Mouse (Mus musculus): ENCODE measurements around the gene Tmem231. TPM values are rescaled to one million over a fixed set of nuclear protein-coding genes. Genes with fewer than 3 reads are reported as not detected.

The Tmem231 gene
- 18.0 and 24.2 TPM in 2 replicates for polyA plus RNA-seq (2016; fragmentation: Nextera tagmentation; extraction: Ambion mirVana)

DNA sequence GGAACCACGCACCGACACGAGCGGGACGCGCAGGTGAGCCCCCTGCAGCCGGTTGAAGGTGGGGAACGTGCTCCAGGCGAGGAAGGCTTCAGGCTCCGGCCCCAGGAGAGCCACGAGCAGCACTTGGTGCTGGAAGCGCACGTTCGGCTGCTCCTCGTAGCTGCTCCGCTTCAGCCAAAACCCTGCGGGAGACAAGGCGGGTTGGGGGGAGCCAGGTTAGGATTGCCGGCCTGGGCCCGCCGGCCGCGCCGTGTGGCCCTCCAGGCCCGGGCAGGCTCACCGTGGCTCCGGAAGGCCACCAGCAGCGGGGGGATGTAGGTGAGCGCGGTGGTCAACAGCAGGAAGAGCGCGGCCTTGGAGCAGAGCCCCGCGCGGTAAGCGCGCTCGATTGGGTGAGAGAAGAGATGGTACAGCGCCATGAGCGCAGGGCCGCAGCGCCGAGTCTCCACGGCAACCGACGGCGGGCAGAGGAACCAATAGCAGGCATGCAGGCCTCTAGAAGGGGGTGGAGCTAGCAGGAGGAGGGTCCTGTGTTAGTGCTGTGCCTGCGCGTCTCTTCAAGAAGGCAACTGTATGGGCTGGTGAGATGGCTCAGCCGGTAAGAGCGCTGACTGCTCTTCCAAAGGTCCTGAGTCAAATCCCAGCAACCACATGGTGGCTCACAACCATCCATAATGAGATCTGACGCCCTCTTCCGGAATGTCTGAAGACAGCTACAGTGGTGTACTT is at the start of gene Tmem231:
Gene Tmem231 (minus strand): TSS at position 534 of the 729 bp plus-strand sequence.
- DNase-seq (ENCODE audit: low spot score): peak; percentile 93
- peak within 1 kb of the TSS; percentile 93 for H3K27ac ChIP-seq
- no peaks in the 10 kb centered on the region for H3K27me3 ChIP-seq (ENCODE audit: low read depth, poor library complexity, severe bottlenecking)
- H3K4me1 ChIP-seq: peaks cover 17% of the 10 kb centered on the region
- no peaks in the 10 kb centered on the region for H3K36me3 ChIP-seq
- no peaks in the 10 kb centered on the region for H3K9me3 ChIP-seq (replicated peaks)
- WGBS: under 1% methylated on average over 53 of the region's 53 CpGs
- peak within 1 kb of the TSS; percentile 88 for H3K4me3 ChIP-seq

DNA sequence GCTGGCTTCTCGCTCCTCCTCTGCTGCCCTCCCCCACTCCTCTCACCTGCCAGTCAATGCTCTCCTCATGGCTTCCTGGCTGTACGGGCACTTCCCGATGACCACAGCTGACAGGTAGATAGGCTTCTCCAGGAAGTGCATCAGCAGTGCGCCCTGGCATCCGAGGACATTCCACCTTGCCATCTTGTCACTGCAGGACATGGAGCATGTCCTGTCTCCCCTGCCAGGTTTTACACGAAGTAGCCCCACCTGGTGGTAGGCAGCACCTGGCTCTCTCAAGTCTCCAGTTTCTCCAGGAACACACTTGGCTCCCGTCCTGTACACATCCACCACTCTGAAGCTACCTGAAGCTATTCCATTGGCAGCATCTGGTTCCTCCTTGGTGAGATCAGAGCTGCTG is 48.4 kb upstream of the Tmem231 start:
- Histone ChIP-seq H3K27ac (no peak overlapping the region), H3K27me3 (ENCODE audit: low read depth, poor library complexity, severe bottlenecking) (no peaks in the 10 kb centered on the region), H3K4me1 (no peaks in the 10 kb centered on the region), H3K36me3 (peaks cover 82% of the 10 kb centered on the region), H3K4me3 (no peak overlapping the region), H3K9me3 (replicated peaks) (no peaks in the 10 kb centered on the region)
- DNase-seq (ENCODE audit: low spot score): no peak
- WGBS: 82% methylated on average over 7 of the region's 7 CpGs

DNA sequence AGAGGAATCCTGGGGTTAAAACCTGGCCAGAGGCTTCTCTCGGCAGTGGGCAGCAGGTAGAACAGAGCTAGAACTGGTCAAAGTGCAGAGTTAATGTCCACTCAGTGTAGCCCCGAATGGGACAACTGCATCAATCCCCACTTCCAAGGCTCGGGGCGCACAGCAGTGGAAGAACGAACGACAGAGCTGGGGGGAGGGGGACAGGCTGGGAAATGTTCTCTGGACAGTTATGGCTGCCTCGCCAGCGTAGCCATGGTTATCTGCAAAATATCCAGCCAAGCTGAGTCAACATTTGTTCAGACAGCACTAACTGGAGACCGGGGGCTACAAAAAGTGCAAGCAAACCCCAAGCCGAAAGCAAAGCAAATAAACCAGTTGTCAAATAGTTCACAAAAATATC is 44.5 kb upstream of the Tmem231 start:
- peaks cover 86% of the 10 kb centered on the region for H3K36me3 ChIP-seq
- no peak for DNase-seq (ENCODE audit: low spot score)
- H3K9me3 ChIP-seq (replicated peaks): no peaks in the 10 kb centered on the region
- H3K27me3 ChIP-seq (ENCODE audit: low read depth, poor library complexity, severe bottlenecking): no peaks in the 10 kb centered on the region
- H3K4me1 ChIP-seq: no peaks in the 10 kb centered on the region
- WGBS: 91% methylated on average over 10 of the region's 10 CpGs
- no peak overlapping the region for H3K27ac ChIP-seq
- H3K4me3 ChIP-seq: no peak overlapping the region

DNA sequence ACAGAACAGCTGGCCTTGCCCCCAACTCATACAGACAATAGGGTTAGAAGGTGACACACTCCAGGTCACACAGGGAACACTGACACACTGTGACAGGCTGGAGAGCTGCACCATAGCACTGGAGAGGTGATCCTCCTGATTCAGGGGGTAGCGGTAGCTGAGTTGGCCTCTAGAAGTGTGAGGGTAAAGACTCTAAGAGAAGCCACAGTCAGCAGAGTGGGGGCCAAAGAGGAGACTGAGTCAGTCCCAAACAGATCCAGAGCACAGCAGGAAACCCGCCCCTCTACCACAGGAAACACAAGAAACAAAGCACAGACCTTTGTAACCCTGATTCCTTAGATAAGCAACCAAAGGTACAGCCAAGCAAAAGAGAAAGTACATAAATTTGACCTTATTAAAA is 42.6 kb upstream of the Tmem231 start:
- H3K27me3 ChIP-seq (ENCODE audit: low read depth, poor library complexity, severe bottlenecking): no peaks in the 10 kb centered on the region
- WGBS: 90% methylated on average over 2 of the region's 2 CpGs

DNA sequence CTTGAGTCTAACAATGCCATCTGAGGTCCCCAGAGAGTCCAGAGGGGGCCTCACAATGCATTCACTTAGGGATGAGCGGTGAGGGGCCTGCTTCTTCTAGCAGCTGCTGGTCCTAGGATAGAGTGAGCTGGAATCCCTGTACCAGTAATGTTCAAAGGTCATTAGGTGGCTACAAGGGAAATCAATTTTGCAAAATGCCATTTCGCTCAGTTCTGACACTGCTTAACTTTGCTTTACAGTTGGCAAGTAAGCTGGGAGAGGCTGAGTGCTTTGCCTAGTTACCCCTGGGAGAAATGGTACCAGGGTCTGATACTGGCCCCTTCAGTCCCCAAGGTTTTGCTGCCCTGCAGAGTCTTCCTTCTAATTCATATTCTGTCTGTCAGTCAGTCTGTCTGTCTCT is 42.0 kb upstream of the Tmem231 start:
- 92% methylated on average over 2 of the region's 2 CpGs for WGBS
- Histone ChIP-seq H3K27me3 (ENCODE audit: low read depth, poor library complexity, severe bottlenecking) (no peaks in the 10 kb centered on the region), H3K4me1 (no peaks in the 10 kb centered on the region), H3K4me3 (no peak overlapping the region), H3K9me3 (replicated peaks) (no peaks in the 10 kb centered on the region), H3K27ac (no peak overlapping the region), H3K36me3 (peaks cover 90% of the 10 kb centered on the region)
- DNase-seq (ENCODE audit: low spot score): no peak

More for the DNA sequence above, 42.6 kb upstream of the Tmem231 start:
- H3K27ac ChIP-seq: no peak overlapping the region
- H3K4me3 ChIP-seq: no peak overlapping the region
- H3K4me1 ChIP-seq: no peaks in the 10 kb centered on the region
- no peaks in the 10 kb centered on the region for H3K9me3 ChIP-seq (replicated peaks)
- H3K36me3 ChIP-seq: peaks cover 89% of the 10 kb centered on the region
- DNase-seq (ENCODE audit: low spot score): no peak

DNA sequence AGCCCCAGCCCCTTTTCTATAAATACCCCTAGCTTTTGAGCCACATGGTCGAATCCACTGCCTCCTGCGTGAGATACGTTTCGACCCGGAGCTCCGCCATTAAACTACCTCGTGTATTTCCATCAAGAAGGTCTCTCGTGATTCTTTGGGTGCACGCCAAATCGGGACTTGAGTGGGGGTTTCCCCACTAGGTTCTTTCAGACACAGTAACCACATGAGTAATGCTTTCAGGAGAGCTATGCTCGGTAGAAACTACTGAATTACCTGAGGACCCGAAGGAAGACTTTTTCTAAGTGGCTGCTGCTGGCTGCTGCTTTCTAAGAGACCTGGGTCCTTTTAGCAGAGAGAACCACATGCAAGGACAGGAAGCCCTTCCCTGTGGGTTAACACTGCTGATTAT is 40.5 kb upstream of the Tmem231 start:
- Histone ChIP-seq H3K4me1 (no peaks in the 10 kb centered on the region), H3K4me3 (no peak overlapping the region), H3K36me3 (peaks cover 85% of the 10 kb centered on the region), H3K27ac (no peak overlapping the region), H3K27me3 (ENCODE audit: low read depth, poor library complexity, severe bottlenecking) (no peaks in the 10 kb centered on the region), H3K9me3 (replicated peaks) (no peaks in the 10 kb centered on the region)
- WGBS: 98% methylated on average over 12 of the region's 12 CpGs
- no peak for DNase-seq (ENCODE audit: low spot score)

DNA sequence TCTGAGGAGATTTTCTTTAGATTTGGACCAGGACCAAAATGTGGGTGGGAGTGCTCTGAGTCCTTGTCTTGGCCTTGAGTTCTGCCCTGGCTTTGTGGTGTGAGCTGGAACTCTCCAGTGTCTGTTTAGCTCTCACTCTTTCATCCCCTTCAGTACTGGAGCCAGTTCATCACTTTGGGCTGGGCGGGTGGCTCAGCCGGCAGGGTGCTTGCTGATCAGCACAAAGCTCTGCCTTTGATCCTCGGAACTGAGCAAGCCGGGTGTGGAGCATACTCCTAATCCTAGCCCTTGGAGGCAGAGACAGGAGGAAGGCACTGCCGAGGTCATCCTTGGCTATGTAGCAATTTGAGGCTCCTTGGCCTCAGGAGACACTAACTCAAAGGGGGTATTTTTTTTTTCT is 35.3 kb upstream of the Tmem231 start:
- Histone ChIP-seq H3K27me3 (ENCODE audit: low read depth, poor library complexity, severe bottlenecking) (no peaks in the 10 kb centered on the region), H3K4me1 (no peaks in the 10 kb centered on the region), H3K4me3 (no peak overlapping the region), H3K36me3 (peaks cover 61% of the 10 kb centered on the region), H3K9me3 (replicated peaks) (no peaks in the 10 kb centered on the region), H3K27ac (no peak overlapping the region)
- no peak for DNase-seq (ENCODE audit: low spot score)
- WGBS: 33% methylated on average over 5 of the region's 5 CpGs

DNA sequence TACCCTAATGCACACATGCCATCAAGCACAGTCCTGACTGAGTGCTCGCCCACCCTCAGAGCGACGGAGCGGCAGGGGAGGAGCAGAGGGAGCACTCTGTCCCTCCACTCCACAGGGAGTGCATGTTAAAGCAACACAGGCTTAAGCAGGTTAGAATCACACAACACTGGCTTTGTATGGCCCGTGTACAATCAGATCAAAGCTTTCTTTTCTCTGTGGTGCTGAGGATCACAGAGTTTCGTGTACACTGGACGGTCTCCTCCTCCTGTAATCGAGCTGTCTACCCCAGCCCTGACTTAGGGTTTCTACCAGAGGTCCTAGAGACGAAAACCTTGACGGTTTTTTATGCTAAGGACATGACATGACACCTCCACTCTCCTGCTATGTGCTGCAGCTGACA is 34.9 kb upstream of the Tmem231 start:
- Histone ChIP-seq H3K27ac (no peak overlapping the region), H3K4me1 (no peaks in the 10 kb centered on the region), H3K9me3 (replicated peaks) (no peaks in the 10 kb centered on the region), H3K4me3 (no peak overlapping the region), H3K27me3 (ENCODE audit: low read depth, poor library complexity, severe bottlenecking) (no peaks in the 10 kb centered on the region), H3K36me3 (peaks cover 57% of the 10 kb centered on the region)
- 88% methylated on average over 10 of the region's 10 CpGs for WGBS
- no peak for DNase-seq (ENCODE audit: low spot score)

DNA sequence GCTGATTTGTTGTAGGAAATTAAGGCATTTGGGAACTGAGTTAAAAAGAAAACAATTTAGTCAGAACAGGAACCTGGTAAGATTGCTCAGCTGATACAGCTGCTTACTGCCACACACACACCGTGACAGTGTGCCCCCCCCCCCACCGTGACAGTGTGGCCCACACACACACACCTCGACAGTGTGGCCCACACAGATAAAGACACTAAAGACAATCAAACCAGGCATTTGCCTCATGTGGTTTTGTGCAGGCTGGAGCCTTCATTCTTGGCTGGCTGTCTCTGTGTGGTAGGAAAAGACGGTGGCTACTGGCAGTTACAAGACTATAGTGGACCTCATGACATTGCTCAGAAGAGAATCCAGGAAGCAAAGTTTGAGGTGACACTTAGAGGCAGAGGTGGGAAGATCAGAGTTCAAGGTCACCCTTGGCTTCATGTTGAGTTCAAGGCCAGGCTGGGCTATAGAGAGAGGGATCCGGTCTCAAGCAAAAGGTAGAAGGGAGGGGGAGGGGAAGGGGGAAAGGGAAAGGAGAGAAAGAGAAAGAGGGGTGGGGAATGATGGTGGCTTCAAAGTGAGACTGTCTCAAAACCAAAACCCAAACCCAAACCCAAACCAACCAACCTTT is 33.7 kb upstream of the Tmem231 start:
- Histone ChIP-seq H3K36me3 (peaks cover 48% of the 10 kb centered on the region), H3K27me3 (ENCODE audit: low read depth, poor library complexity, severe bottlenecking) (no peaks in the 10 kb centered on the region), H3K9me3 (replicated peaks) (no peaks in the 10 kb centered on the region), H3K27ac (no peak overlapping the region), H3K4me3 (no peak overlapping the region), H3K4me1 (no peaks in the 10 kb centered on the region)
- WGBS: 87% methylated on average over 5 of the region's 5 CpGs
- DNase-seq (ENCODE audit: low spot score): no peak

DNA sequence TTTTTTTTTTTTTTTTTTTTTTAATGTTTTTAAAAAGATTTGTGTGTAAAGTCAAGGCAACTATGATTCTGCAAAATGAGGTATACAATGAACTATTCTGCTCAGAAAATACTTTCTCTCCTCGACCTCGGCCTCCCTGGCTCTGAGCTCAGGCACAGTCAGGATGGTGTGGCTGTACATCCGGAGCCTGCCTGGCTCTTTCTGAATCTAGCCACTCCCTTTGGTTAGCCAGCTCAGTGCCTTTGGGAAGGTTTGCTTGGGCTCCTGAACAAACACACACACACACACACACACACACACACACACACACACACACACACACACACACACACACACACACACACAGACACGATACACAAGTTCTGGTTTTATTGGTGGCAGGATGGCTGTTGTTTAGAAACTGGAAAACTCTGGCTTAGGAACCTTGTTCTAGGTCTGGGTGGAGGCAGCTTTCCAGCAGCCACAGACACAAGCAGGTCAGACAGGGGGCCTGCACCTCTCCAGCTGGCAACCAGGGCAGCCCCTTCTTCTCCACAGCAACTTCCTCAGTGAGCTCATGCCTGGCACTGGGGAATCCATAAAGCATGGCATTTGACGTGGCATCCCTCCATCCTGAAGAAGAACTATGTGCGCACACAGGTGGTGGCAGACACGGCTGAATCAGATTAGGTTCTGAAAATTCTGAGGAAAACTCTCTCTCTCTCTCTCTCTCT is 31.3 kb upstream of the Tmem231 start:
- Histone ChIP-seq H3K36me3 (peaks cover 27% of the 10 kb centered on the region), H3K4me1 (no peaks in the 10 kb centered on the region), H3K4me3 (no peak overlapping the region), H3K9me3 (replicated peaks) (no peaks in the 10 kb centered on the region), H3K27me3 (ENCODE audit: low read depth, poor library complexity, severe bottlenecking) (no peaks in the 10 kb centered on the region), H3K27ac (no peak overlapping the region)
- 87% methylated on average over 7 of the region's 7 CpGs for WGBS
- DNase-seq (ENCODE audit: low spot score): no peak

DNA sequence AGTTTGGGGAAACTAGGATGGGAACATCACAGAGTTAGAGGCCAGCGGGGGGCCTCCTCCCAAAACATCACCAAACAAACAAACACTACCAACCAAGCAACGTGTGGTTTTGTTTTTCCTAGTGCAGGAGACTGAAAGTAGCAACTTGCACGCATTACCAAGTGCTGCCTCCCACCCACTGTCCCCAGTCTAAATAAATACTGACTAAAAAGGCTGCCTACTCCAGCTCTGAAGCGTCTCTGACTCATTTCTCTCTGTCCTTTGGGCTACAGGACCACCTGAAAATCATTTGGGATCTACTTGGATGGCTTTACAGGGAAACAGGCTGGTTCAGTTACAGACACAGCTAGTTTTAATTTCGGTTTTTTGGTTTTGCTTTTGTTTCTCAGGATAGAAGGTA is 30.7 kb upstream of the Tmem231 start:
- DNase-seq (ENCODE audit: low spot score): no peak

DNA sequence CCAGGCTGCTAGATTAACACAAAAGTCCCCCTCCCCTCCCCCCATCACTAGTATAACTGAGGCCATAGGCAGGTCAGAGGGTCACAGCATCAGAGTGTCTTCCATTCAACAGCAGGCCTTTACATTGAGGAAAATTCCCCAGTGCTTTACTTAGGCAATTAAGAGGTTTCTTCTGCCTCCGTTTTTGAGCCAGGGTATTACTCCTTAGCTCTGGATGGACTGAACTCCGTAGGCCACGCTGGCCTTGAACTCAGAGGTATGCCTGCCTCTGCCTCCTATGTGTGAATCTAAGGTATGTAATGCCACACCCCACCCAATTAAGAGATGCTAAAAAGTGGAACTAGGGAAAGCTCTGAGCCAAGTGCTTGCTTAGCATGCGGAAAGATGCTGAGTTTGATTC is 29.9 kb upstream of the Tmem231 start:
- WGBS: 86% methylated on average over 4 of the region's 4 CpGs
- Histone ChIP-seq H3K4me3 (no peak overlapping the region), H3K9me3 (replicated peaks) (no peaks in the 10 kb centered on the region), H3K36me3 (peaks cover 32% of the 10 kb centered on the region), H3K27me3 (ENCODE audit: low read depth, poor library complexity, severe bottlenecking) (no peaks in the 10 kb centered on the region), H3K4me1 (no peaks in the 10 kb centered on the region), H3K27ac (no peak overlapping the region)
- DNase-seq (ENCODE audit: low spot score): no peak

More for the DNA sequence above, 30.7 kb upstream of the Tmem231 start:
- Histone ChIP-seq H3K27ac (no peak overlapping the region), H3K36me3 (peaks cover 29% of the 10 kb centered on the region), H3K4me3 (no peak overlapping the region), H3K9me3 (replicated peaks) (no peaks in the 10 kb centered on the region), H3K4me1 (no peaks in the 10 kb centered on the region), H3K27me3 (ENCODE audit: low read depth, poor library complexity, severe bottlenecking) (no peaks in the 10 kb centered on the region)
- 52% methylated on average over 5 of the region's 5 CpGs for WGBS

DNA sequence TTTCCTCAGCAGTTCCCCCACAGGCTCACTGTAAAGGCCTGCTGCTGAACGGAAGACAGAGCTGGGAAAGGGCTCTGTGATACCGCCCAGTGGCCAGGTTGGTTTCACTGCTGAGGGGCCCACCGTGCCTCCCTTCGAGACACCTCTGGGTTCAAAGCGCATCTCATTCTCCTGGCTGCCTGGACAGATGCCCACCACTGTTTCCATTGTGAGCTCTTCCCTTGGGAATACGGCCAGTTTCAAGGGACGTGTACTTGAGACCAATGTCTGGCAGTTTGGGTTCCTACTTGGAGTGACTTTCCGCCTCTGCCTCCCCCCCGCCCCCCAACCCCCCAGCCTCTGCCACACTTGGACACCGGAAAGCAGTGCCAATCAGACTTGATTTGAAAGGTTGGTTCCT is 29.4 kb upstream of the Tmem231 start:
- no peak overlapping the region for H3K27ac ChIP-seq
- H3K36me3 ChIP-seq: peaks cover 32% of the 10 kb centered on the region
- no peaks in the 10 kb centered on the region for H3K4me1 ChIP-seq
- no peaks in the 10 kb centered on the region for H3K27me3 ChIP-seq (ENCODE audit: low read depth, poor library complexity, severe bottlenecking)
- H3K4me3 ChIP-seq: no peak overlapping the region
- DNase-seq (ENCODE audit: low spot score): no peak
- no peaks in the 10 kb centered on the region for H3K9me3 ChIP-seq (replicated peaks)
- 77% methylated on average over 10 of the region's 10 CpGs for WGBS
